Mouse (Mus musculus) skeletal muscle tissue, adult 2 months (tissue): ENCODE results near the gene Amotl2.

Source experiments
- DNase-seq: peaks from one replicate; pipeline ENCODE4 v3.0.0-alpha.2; 2012; ENCODE audit warnings: low read depth, low spot score

The Amotl2 gene

GRCm38 (mm10) chr9:102777631-102778591 lies 61.4 kb downstream of the Amotl2 start:
- no peak for DNase-seq

DNA sequence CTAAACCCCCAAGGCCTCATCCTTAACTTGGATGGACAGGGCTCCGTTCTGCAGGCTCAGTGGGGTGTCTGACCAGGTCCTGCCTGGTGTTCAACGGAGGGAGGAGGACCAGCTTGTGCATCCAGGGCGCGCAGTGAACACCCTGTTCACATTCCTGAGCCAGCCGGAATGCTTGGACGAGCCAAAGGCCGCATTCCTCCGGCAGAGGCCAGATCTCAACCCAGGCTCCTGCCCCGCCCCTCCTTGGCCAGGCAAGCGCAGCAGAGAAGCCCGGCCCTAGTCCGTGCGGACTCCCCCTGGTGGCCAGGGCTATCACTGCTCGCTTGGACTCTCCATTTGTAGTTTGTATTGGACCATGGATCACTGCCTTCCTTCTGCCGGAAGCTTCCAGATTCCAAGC lies 63.0 kb downstream of the Amotl2 start:
- DNase-seq = peak; percentile 96
